ENCODE assay signal across 15 mouse cellular contexts in genomic region chr17:48935201-48935600, GRCm38 (mm10). TPM values are rescaled to one million over a fixed set of nuclear protein-coding genes. Genes with fewer than 3 reads are reported as not detected.
DNase-seq lines count a peak whose midpoint lies in the region; ATAC-seq and TF ChIP-seq lines count a peak whose summit lies in the region.
"Had no signal": no experiment of that assay in that cellular context is flagged by ENCODE, and none has a peak within 500 bp of the region (broad histone marks: within the 10 kb centered on the region; RNA-seq: fewer than 3 reads in every experiment).

No protein-coding gene starts in this region.

- no peak for ATAC-seq in hindbrain, embryonic 15.5 days (ENCODE audit: low FRiP score, low read depth)
- ATAC-seq in hindbrain, embryonic 11.5 days (ENCODE audit: low FRiP score): no peak
- ATAC-seq in forebrain, postnatal 0 days: no peak
- no peak for ATAC-seq in neural tube, embryonic 13.5 days (ENCODE audit: low read depth)
- ATAC-seq in activated CD4-positive, CD25-positive, alpha-beta regulatory T cell, adult 4 months: no peak
- ATAC-seq: intestine, embryonic 16.5 days had no signal

- no peaks in the 10 kb centered on the region for H3K9me3 ChIP-seq in hindbrain, embryonic 15.5 days
- H3K9me3 ChIP-seq in hindbrain, embryonic 11.5 days (ENCODE audit: control insufficient read depth, low read length): no peaks in the 10 kb centered on the region
- no peaks in the 10 kb centered on the region for H3K9me3 ChIP-seq in forebrain, postnatal 0 days (ENCODE audit: low read length)
- H3K9me3 ChIP-seq in neural tube, embryonic 13.5 days: no peaks in the 10 kb centered on the region
- H3K9me3 ChIP-seq: heart, embryonic 15.5 days; limb, embryonic 10.5 days had no signal

- H3K27ac ChIP-seq in hindbrain, embryonic 15.5 days (replicated peaks): no peak overlapping the region
- no peak overlapping the region for H3K27ac ChIP-seq in hindbrain, embryonic 11.5 days (ENCODE audit: low read depth, low read length)
- no peak overlapping the region for H3K27ac ChIP-seq in forebrain, postnatal 0 days (ENCODE audit: low read depth, low read length)
- H3K27ac ChIP-seq in neural tube, embryonic 13.5 days (replicated peaks): no peak overlapping the region
- H3K27ac ChIP-seq: heart, embryonic 15.5 days; limb, embryonic 10.5 days; liver, embryonic 14.5 days had no signal

- H3K27me3 ChIP-seq in hindbrain, embryonic 15.5 days: 0 out of 2 replicates have a peak, but pooled peaks cover 3% of the 10 kb centered on the region
- H3K27me3 ChIP-seq in hindbrain, embryonic 11.5 days (ENCODE audit: control insufficient read depth, insufficient read depth, low read length): peaks cover 16% of the 10 kb centered on the region
- H3K27me3 ChIP-seq in forebrain, postnatal 0 days (ENCODE audit: insufficient read depth, low read length): no peaks in the 10 kb centered on the region
- H3K27me3 ChIP-seq in neural tube, embryonic 13.5 days: peaks cover 36% of the 10 kb centered on the region

- peak overlapping the region; percentile 67 for H3K4me3 ChIP-seq in hindbrain, embryonic 15.5 days
- no peak overlapping the region for H3K4me3 ChIP-seq in hindbrain, embryonic 11.5 days (ENCODE audit: low read depth, low read length)
- H3K4me3 ChIP-seq in forebrain, postnatal 0 days (ENCODE audit: low read depth, low read length): peak overlapping the region; percentile 71
- H3K4me3 ChIP-seq in neural tube, embryonic 13.5 days: peak overlapping the region; percentile 52; the same call in 1 of the 2 replicates
- H3K4me3 ChIP-seq: heart, embryonic 15.5 days; limb, embryonic 10.5 days had no signal

- 83% methylated on average over 8 of the region's 8 CpGs for WGBS in hindbrain, embryonic 15.5 days
- 84% methylated on average over 8 of the region's 8 CpGs for WGBS in hindbrain, embryonic 11.5 days
- WGBS in forebrain, postnatal 0 days: 94% methylated on average over 8 of the region's 8 CpGs
- 73% methylated on average over 8 of the region's 8 CpGs for WGBS in neural tube, embryonic 13.5 days

- H3K36me3 ChIP-seq in hindbrain, embryonic 15.5 days: no peaks in the 10 kb centered on the region
- no peaks in the 10 kb centered on the region for H3K36me3 ChIP-seq in hindbrain, embryonic 11.5 days (ENCODE audit: control insufficient read depth, insufficient read depth, low read length)
- H3K36me3 ChIP-seq in forebrain, postnatal 0 days (ENCODE audit: insufficient read depth): no peaks in the 10 kb centered on the region
- H3K36me3 ChIP-seq in neural tube, embryonic 13.5 days: no peaks in the 10 kb centered on the region
- H3K36me3 ChIP-seq: heart, embryonic 15.5 days; limb, embryonic 10.5 days had no signal

- no peak for DNase-seq in hindbrain, embryonic 11.5 days (ENCODE audit: low spot score)
- no peak for DNase-seq in forebrain, postnatal 0 days
- peak; percentile 25 for DNase-seq in kidney, adult 9 months
- DNase-seq in cerebellum, adult 9-10 months: no peak
- DNase-seq: lung, postnatal 10 days; right cerebral cortex, adult 18-20 months had no signal

- H3K4me1 ChIP-seq in hindbrain, embryonic 15.5 days (replicated peaks): peaks cover 37% of the 10 kb centered on the region
- H3K4me1 ChIP-seq in hindbrain, embryonic 11.5 days (replicated peaks; ENCODE audit: control insufficient read depth, insufficient read depth, low read length): peaks cover 2% of the 10 kb centered on the region; the same call in 1 of the 2 replicates
- 0 out of 2 replicates have a peak, but pooled peaks cover 8% of the 10 kb centered on the region for H3K4me1 ChIP-seq in forebrain, postnatal 0 days (ENCODE audit: insufficient read depth)
- H3K4me1 ChIP-seq in neural tube, embryonic 13.5 days (replicated peaks): peaks cover 43% of the 10 kb centered on the region

- no peak for TF ChIP-seq CTCF in forebrain, postnatal 0 days (IDR thresholded peaks at IDR 0.05; ENCODE audit: low read depth)

- H3K9ac ChIP-seq in hindbrain, embryonic 15.5 days: no peak overlapping the region
- no peak overlapping the region for H3K9ac ChIP-seq in hindbrain, embryonic 11.5 days (ENCODE audit: low read depth, low read length)
- H3K9ac ChIP-seq in forebrain, postnatal 0 days: no peak overlapping the region
- 0 out of 2 replicates have a peak overlapping the region, but pooled peaks have one; percentile 75 for H3K9ac ChIP-seq in neural tube, embryonic 13.5 days
- H3K9ac ChIP-seq: heart, embryonic 15.5 days; liver, embryonic 14.5 days had no signal

- H3K4me2 ChIP-seq in hindbrain, embryonic 15.5 days: peak overlapping the region; percentile 77
- H3K4me2 ChIP-seq in hindbrain, embryonic 11.5 days (replicated peaks; ENCODE audit: low read depth, low read length): no peak overlapping the region
- H3K4me2 ChIP-seq in forebrain, postnatal 0 days (ENCODE audit: low read depth): peak overlapping the region; percentile 70
- peak overlapping the region; percentile 68 for H3K4me2 ChIP-seq in neural tube, embryonic 13.5 days
- H3K4me2 ChIP-seq: heart, embryonic 15.5 days had no signal

RNA-seq across cellular contexts. Expression of gene Lrfn2, which starts 3.0 kb away (rescaled TPM):
- 11.7 and 13.1 TPM in 2 replicates for polyA plus RNA-seq in hindbrain, embryonic 15.5 days (2015; fragmentation: Nextera tagmentation; extraction: Ambion mirVana)
- polyA plus RNA-seq in hindbrain, embryonic 11.5 days (2014; fragmentation: Nextera tagmentation; extraction: Ambion mirVana): 0.19 and 0.68 TPM in 2 replicates
- 28.5 and 28.7 TPM in 2 replicates for total RNA-seq in forebrain, postnatal 0 days (2014; rRNA removed)
- 12.5 and 16.5 TPM in 2 replicates for polyA plus RNA-seq in forebrain, postnatal 0 days (2015; fragmentation: Nextera tagmentation; extraction: Ambion mirVana)
- 7.7 and 8.2 TPM in 2 replicates for polyA plus RNA-seq in neural tube, embryonic 13.5 days (2015; fragmentation: Nextera tagmentation; extraction: Ambion mirVana)
- polyA plus RNA-seq in activated CD4-positive, CD25-positive, alpha-beta regulatory T cell, adult 4 months (2017; shearing (Covaris generic)): not detected
- total RNA-seq: common myeloid progenitor, adult 5-6 weeks; neutrophil, adult 5-6 weeks had no signal
- polyA plus RNA-seq: limb, embryonic 10.5 days had no signal
